ENCODE assay signal across 40 mouse cellular contexts in the genomic region with DNA sequence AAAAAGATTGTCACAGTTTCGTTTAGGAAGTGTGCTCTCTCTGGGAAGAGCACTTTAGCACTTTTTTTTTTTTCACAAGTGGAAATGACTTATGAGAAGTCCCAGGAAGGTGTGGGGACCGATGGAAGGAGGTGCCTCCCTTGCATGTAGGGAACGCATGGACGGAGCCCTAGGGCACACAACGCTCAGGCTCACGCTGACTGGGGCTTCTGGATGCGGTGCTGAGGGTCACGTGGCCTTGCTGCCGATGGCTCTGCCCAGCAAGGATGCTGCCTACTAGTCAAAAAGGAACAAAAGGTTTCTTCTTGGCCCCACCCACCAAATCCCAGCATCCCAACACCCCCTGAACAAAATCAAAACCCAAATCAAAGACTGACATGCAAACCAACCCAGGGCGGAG. TPM values are rescaled to one million over a fixed set of nuclear protein-coding genes. Genes with fewer than 3 reads are reported as not detected.
"Had no signal": no experiment of that assay in that cellular context is flagged by ENCODE, and none has a peak within 500 bp of the region (broad histone marks: within the 10 kb centered on the region; RNA-seq: fewer than 3 reads in every experiment).

No protein-coding gene starts in this region.

- DNase-seq: gastrocnemius, adult 2 months; gastrocnemius, postnatal 10 days; gastrocnemius, postnatal 25 days; heart, adult 18-20 months; heart, postnatal 10 days; heart, postnatal 4 days; kidney, adult 11 months; kidney, adult 2 months; kidney, adult 9 months; kidney, postnatal 14 days; kidney, postnatal 36 days; layer of hippocampus, adult 9-11 months; layer of hippocampus, postnatal 36 days; liver; liver, embryonic 13.5 days had no signal

- H3K9ac ChIP-seq: heart, embryonic 12.5 days; hindbrain, embryonic 12.5 days; hindbrain, embryonic 14.5 days; kidney, embryonic 15.5 days; limb, embryonic 12.5 days; liver, embryonic 13.5 days had no signal

- H3K27ac ChIP-seq: gastrocnemius, adult 2 months; heart, embryonic 10.5 days; hindbrain, embryonic 10.5 days; hindbrain, embryonic 12.5 days; hindbrain, embryonic 14.5 days; hindbrain, postnatal 0 days; kidney, embryonic 15.5 days; kidney, postnatal 0 days; limb, embryonic 10.5 days; limb, embryonic 12.5 days; liver, embryonic 13.5 days had no signal

- ATAC-seq: hindbrain, postnatal 0 days; intestine, embryonic 16.5 days had no signal

- H3K4me2 ChIP-seq: hindbrain, embryonic 12.5 days; hindbrain, embryonic 14.5 days; kidney, embryonic 15.5 days; liver, embryonic 11.5 days; liver, embryonic 13.5 days had no signal

- H3K4me3 ChIP-seq: gastrocnemius, adult 2 months; heart, embryonic 10.5 days; heart, embryonic 12.5 days; hindbrain, embryonic 10.5 days; hindbrain, embryonic 12.5 days; kidney, embryonic 15.5 days; limb, embryonic 10.5 days; limb, embryonic 12.5 days; liver, embryonic 13.5 days had no signal

- H3K9me3 ChIP-seq: heart, embryonic 10.5 days; heart, embryonic 12.5 days; hindbrain, embryonic 10.5 days; hindbrain, embryonic 12.5 days; kidney, embryonic 15.5 days; limb, embryonic 10.5 days; limb, embryonic 12.5 days; liver, embryonic 13.5 days had no signal

RNA-seq across cellular contexts. Expression of a gene that starts 6.8 kb away (rescaled TPM):
- total RNA-seq: gastrocnemius, adult 2 months; gastrocnemius, postnatal 10 days; gastrocnemius, postnatal 25 days; gastrocnemius, postnatal 4 days; granulocyte monocyte progenitor cell, adult 5-6 weeks; heart, adult 18-20 months; heart, postnatal 10 days; heart, postnatal 25 days; heart, postnatal 4 days; hindbrain, postnatal 0 days; layer of hippocampus, adult 18-20 months; layer of hippocampus, adult 8-10 months; layer of hippocampus, postnatal 14 days; left cerebral cortex, adult 18-20 months; left cerebral cortex, adult 8-10 months; left cerebral cortex, postnatal 10 days; left cerebral cortex, postnatal 25 days had no signal
- polyA plus RNA-seq: heart, embryonic 12.5 days; heart, embryonic 14.5 days; heart, embryonic 16.5 days; hindbrain, embryonic 10.5 days; hindbrain, embryonic 12.5 days; hindbrain, embryonic 14.5 days; hindbrain, postnatal 0 days; intestine, embryonic 14.5 days; intestine, embryonic 16.5 days; limb, embryonic 10.5 days; limb, embryonic 12.5 days; liver, embryonic 11.5 days; liver, embryonic 13.5 days had no signal
